ENCODE assay signal across 19 mouse cellular contexts in genomic region chr9:111990060-111990459, GRCm38 (mm10).
"Had no signal": no experiment of that assay in that cellular context is flagged by ENCODE, and none has a peak within 500 bp of the region (broad histone marks: within the 10 kb centered on the region; RNA-seq: fewer than 3 reads in every experiment).

No protein-coding gene starts in this region.

- H3K4me3 ChIP-seq: liver, embryonic 12.5 days; midbrain, embryonic 12.5 days; myocyte; neural tube, embryonic 13.5 days; neural tube, embryonic 15.5 days had no signal

- H3K27ac ChIP-seq: liver, embryonic 12.5 days; liver, embryonic 14.5 days; midbrain, embryonic 12.5 days; neural tube, embryonic 13.5 days; neural tube, embryonic 15.5 days had no signal

- H3K9ac ChIP-seq: liver, embryonic 12.5 days; liver, embryonic 14.5 days; lung, embryonic 14.5 days; midbrain, embryonic 12.5 days; neural tube, embryonic 13.5 days; neural tube, embryonic 15.5 days had no signal

- H3K9me3 ChIP-seq: liver, embryonic 12.5 days; midbrain, embryonic 12.5 days; neural tube, embryonic 13.5 days; neural tube, embryonic 15.5 days had no signal

- ATAC-seq: liver, embryonic 12.5 days; midbrain, embryonic 16.5 days had no signal

- H3K4me1 ChIP-seq: liver, embryonic 12.5 days; neural tube, embryonic 15.5 days had no signal

- DNase-seq: lung, adult 18-20 months; lung, embryonic 14.5 days; lung, postnatal 10 days; lung, postnatal 4 days; midbrain, embryonic 14.5 days; retina, postnatal 1 day; right cerebral cortex, postnatal 25 days; right cerebral cortex, postnatal 4 days; spleen, adult 18-20 months; thymus, adult 18-20 months; thymus, postnatal 14 days; thymus, postnatal 36 days had no signal

- H3K36me3 ChIP-seq: liver, embryonic 12.5 days; midbrain, embryonic 12.5 days; neural tube, embryonic 13.5 days; neural tube, embryonic 15.5 days had no signal

- H3K27me3 ChIP-seq: liver, embryonic 12.5 days; midbrain, embryonic 12.5 days; neural tube, embryonic 13.5 days; neural tube, embryonic 15.5 days had no signal
